Mouse (Mus musculus) olfactory bulb, adult 2 months (tissue): Measurements from ENCODE around the gene Hist1h4j.

ENCODE experiments used
- CTCF ChIP-seq: fragments of 200-500 bp; IDR thresholded peaks from 2 replicates; pipeline ENCODE4 v1.5.1; 2012; ENCODE audit warnings: low read depth, mild to moderate bottlenecking, low read length, moderate library complexity; ENCODE audit not compliant: insufficient read depth
- POLR2A ChIP-seq: fragments of 200-500 bp; IDR thresholded peaks from 2 replicates; pipeline ENCODE4 v1.6.1; 2012; ENCODE audit warnings: mild to moderate bottlenecking, low read depth, low read length, moderate library complexity; ENCODE audit not compliant: insufficient read depth

DNA sequence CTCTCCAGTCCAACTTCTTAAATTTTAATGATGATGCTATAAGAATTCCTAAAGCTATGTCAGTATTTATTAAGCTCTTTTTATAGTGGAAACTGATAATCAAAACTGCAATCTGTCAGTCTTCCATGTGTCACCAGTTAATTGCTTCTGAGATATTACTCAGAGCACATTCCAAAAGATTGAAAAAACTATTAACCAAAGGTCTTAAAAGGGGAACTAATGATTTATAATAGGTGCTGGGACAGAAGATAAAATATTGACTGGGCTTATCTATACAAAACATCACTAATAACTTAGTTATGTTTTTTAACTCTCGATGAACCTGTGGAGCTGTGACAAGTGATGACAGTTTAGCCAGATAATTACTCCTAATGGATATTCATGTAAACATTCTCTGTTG is 10.1 kb downstream of the Hist1h4j start:
- TF ChIP-seq CTCF: no peak
- no peak for TF ChIP-seq POLR2A
